Mouse (Mus musculus) ovary, postnatal 36 days (tissue): ENCODE measurements around the gene Cox6b1.

Experiments used
- DNase-seq: peaks from one replicate; pipeline ENCODE4 v3.0.0; 2022; ENCODE audit warnings: low spot score, mixed read lengths

The Cox6b1 gene

DNA sequence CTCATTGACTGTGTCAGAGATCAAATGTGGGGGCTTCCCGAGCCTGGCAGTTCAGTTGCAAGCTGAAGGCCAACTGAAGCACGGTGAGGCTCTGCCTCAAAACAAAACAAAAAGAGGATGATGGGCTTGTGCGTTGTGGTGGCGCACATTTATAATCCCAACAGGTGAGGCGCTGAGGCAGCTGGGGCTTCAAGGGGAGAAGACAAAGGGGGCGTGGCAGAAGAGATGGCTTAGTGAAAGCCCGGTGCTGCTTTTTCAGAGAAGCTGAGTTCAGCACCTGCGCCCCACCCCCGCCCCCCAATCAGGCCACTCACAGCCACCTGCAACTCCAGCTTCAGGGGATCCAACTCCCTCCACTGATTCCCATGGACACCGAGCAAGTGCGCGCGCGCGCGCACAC, 17.5 kb downstream of the Cox6b1 start:
- DNase-seq = no peak

DNA sequence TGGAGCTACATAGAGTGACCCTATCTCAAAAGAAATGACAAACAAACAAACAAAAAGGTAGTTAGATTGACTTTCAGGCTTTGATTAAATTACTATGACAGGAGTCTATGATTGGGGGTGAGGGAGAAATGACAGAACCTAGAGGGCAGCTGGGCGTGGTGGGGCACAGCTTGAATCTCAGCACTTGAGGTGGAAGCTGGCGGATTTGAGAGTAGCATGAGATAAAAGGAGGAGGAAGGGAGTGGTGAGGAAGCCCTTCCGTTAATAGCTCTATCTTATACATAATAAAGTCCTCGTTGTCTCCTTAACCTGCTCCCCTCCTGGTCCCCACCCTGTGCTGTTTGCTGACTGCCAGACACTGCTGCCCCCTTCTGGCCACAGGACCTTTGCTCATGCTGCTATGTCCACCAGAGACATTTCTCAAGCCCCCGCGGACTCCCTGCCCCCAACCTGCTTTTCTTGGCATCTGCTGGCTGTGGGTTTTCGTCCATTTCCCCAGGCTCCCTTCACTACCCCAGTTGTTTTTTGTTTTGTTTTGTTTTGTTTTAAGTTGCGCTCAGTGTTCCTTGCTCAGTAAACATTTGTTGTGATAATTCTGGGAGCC, 18.1 kb downstream of the Cox6b1 start:
- peak; percentile 49 for DNase-seq

DNA sequence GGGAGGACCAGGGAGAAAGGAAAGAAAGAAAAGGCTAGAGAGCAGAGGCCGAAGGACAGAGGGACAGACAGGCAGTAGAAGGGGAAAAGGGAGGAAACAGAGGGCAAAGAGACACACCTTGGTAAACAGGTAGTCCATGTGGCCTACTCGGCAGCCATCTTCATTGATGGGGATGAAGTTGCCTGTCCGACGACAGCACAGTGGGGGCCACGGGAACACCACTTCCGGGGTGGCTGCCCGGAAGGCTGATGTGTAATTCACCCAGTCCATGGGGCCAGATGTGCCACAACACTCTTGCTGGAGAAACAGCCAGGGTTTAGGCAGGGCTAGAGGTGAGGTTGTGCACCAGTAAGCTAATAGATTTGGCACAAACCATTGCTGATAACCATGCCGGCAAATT, 21.0 kb downstream of the Cox6b1 start:
- no peak for DNase-seq

DNA sequence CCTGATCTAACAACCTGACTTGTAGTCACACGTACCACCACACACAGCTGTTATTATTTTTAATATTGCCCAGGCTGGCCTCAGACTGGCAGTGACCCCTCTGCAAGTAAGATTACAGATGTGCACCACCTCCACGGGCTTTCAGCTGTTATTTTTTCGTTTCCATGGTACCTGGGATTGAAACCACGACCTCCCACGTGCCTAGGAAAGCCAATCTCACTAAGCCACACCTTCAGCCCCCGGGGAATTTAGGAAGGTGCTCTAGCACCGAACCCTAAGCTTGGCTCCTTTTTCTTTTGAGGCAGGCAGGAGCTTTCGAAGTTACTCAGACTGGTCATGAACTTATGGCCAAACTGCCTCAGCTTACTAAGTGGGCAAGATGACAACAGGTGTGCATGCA, 21.5 kb downstream of the Cox6b1 start:
- no peak for DNase-seq

DNA sequence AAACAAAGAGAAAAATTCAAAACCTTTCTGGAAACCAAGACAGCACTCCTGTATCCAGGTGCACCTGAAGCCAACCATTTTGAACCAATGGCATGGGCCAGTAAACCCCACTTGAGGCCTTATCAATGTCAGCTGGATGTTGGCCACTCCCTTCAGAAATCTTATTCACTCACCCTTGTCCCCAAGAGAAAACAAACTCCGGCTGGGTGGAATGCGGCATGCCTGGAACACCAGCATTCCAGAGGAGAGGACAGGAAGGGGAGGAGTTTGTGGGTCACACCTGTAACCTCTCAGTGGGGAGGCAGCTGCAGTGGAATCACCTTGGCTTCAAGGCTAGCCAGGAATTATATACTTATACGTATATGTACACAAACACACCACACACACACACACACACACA, 23.4 kb downstream of the Cox6b1 start:
- no peak for DNase-seq

DNA sequence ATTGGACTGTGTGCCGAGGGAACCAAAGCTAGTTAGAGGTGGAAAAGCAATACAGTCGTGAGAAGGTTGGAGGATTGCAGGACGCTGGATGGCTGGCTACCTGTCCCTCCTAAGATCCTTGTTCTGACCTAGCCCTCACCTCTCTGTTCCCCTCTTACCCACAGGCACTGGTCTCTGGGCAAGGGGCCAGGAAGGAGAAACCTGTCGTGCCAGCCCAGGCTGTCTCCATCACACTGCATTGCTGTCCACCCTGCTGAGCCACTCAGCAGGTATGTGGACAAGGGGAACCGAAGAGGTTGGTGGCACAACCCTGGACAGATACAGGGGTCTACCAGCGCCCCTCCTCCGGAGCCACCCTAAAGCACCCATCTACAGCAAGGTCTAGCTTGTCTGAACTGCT, 25.3 kb downstream of the Cox6b1 start:
- DNase-seq = no peak

DNA sequence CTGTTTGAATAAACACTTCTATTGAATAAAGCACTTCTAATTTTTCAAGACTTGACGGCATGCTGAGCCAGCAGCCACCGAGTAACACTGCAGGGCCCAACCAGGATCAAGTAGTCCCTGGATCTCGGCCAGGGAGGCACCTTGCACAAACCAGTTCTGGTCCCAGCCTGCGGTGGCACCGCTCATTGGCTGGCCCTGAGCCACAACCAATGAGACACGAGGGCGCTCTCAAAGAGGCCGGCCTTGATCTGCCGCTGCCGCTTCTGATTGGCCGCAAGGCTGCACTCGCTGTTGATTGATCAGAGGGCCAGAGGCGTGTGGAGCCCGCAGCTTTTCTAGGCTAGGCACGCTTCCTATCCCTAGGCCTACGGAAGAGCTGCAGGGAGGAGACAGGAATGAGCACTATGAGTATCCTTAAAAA, 26.0 kb downstream of the Cox6b1 start:
- DNase-seq = peak; percentile 83

DNA sequence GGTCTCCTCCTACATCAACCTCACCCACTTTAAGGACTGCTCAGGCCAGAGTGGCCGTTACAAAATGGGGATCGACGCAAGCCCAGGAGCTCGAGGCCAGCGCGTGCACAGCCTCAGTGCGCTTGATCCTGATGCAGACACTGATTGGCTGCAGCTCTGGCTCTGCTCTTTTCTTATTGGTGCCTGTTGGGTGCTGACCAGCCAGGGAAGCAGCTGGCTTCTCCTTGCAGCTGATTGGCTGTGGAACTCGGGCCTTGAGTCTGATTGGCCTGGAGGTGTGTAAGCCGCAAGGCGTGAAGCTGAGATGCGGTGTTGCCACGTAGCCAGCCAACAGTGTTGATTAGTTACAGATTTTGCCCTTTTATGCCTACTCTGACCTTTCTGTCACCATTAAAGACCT, 27.2 kb downstream of the Cox6b1 start, which contains the start of gene Zbtb32:
TSS of gene Zbtb32 (minus strand) at position 124 of the 400 bp plus-strand sequence.
- no peak for DNase-seq

DNA sequence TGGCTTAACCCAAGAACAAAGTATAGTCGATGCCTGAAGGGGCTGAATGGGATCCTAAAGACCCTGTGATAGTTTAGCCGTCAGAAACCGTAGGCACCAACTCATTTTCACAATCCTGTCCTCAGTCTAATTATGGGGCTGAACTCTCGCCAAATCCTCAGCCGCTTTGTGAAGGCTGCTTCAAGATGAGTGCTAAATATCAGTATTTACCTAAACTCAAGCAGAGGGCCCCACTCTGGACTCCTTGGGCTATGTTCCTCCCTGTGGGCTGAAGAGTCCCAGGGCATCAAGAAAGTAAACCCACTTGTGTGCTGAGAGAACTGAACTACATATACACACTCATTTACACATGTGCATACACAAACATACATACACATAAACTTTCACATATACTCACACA, 29.1 kb downstream of the Cox6b1 start:
- no peak for DNase-seq

DNA sequence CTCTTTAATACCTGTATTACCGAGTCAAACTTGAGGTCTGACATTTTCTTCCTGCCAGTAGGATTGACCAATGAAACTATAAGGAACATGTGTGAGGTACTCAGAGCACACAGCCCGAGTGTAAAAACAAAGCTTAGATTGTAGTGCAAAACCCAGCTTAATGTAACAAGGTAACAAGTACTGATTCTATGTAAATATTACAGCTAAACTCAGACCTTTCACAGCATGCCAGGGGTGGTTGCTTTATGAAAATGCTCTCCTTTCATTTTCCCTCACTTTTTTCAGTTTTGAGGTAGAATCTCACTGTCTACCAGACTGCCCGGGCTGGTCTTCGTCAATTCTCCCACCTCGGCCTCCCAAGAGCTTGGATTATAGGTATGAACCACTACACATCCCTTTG, 29.9 kb downstream of the Cox6b1 start:
- no peak for DNase-seq

DNA sequence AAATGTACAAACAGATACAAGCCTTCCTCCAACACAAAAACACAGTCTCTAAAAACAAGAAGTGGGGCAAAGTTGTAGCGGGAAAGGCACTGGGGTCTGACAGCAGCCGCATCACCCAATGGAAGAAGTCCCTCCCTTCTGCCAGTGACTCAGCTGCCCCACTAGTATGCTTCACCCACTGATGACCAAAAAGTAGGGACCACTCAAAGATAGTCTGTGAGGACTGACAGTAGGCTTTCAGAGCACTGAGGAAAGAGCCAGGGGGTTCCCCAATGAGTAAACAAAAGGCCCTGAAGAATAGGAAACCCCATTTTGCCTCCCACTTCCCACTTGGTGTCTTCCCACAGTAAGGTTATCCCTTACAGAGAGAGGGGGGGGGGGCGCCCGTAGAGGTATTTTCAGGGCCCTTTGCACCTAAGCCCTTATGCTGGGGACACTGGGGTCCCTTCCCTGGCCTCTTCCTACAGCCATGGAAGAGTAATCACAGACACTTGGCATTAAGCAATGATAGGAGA, 31.4 kb downstream of the Cox6b1 start:
- DNase-seq = no peak

DNA sequence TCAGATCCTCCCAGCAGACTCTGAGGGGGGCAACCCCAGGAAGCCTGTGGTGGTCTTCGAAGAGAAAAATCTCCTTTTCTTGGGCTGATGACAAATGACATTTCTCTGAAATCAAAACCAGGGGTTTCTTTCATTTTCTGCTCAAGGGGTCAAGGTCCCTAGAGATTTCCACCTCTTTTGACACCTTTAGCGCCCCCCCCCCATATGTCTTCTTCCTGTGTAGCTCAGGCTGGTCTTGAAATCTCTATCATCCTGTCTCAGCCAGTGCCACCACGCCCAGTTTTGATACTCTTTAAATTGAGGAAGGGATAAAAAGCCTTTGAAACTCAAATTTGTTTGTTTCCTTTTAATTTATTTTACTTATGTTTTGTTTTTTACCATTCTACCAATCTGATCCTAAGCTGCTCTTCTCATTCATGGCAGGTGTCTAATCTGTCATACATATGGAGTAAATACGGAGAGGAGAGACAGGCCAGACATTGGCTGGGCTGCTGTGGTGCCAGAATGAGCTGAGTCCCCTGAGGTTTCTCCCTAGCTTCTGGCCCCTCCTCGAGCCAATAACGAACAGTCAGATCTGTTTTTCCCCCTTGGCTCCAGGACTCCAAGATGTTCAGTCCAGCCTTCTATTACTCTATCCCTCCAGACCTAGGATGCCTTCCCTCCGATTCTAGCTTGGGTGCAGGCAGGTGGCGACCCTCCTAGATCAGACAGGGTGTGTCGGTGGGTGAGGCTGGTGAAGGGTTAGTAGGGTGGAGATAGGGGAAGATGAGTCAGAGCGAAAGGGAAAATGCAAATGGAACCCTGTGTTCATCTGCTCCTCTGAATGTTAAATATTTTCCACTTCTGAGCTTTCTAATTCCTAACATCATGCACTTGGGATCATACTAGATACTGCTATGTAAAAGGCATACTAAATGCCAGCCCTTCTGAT, 32.1 kb downstream of the Cox6b1 start:
- DNase-seq = no peak

DNA sequence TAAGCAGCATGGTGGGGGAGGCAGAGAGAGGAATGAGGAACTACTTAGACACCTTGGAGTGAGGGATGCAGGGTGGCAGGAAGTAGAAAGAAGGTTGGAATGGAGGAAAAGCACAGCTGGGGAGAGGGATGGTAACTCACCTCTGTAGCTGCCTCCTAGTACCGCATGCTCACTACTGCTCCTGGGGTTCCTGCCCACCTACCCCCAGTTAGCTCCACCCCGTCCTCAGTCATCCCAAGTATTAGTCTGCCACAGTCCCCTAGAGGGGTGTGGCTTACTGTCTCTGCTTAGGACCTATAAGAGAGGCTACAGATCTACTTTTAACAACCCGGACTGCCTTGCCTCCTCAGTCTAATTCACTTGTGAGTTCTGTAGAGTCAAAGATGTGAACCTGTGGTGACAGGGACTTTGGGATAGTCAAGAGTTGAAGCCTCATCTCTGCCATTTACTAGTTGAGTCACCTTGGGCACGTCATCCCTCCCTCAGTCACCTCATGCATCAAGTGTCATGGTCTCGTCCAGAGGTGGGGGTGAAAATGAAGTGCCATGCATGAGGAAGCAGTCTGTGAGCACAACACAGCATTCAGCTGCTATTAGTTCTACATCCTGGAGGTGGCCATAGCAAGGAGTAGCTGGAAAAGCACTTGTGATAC, 33.1 kb downstream of the Cox6b1 start:
- DNase-seq = no peak

DNA sequence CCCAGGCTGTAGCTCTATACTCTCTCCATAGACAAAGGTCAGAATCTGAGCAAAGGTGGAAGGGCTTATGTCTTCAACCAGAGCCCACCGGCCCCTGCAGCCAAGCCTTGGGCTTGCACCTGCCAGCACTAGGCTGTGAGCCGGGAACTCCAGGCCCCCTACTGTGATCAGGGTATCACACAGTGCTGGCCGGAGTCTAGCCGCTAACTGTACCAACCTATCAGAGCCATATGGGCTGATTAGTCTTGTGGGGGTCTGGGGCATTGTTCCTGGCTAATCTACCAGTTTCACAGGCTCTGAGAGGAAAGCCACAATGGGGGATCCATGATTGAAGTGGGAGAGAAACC, 34.4 kb downstream of the Cox6b1 start:
- no peak for DNase-seq

DNA sequence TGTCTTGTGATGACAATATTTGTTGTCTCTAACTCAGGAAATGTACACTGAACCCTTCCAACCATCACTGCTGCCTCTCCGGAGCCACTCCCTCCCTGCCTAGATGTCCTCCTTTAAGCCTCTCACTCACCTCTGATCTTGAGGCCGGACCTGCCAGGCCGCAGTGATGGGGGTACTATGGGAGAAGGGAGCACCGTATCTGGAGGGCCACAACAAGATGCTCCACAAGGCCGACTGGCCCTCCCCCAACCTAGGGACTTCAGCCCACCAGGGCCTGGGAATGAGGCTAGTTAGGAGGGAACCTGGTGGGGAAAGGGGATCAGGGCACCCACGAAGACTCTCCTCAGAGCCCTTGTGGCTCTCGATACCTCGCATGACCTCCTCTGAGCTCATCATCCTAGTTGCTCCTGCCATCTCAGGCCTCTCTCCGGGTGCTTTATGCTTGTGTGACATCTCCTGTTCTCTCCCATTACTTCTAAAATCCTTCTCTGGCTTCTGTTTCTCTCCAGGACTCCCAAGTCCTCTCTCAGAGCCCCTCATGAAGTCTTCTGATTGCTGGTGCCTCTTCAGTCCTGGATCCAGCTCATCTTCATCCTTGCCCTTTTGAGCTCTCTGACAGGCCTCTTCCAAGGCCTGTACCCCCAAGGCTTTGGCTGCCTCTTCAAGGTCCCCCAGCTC, 34.9 kb downstream of the Cox6b1 start:
- no peak for DNase-seq

DNA sequence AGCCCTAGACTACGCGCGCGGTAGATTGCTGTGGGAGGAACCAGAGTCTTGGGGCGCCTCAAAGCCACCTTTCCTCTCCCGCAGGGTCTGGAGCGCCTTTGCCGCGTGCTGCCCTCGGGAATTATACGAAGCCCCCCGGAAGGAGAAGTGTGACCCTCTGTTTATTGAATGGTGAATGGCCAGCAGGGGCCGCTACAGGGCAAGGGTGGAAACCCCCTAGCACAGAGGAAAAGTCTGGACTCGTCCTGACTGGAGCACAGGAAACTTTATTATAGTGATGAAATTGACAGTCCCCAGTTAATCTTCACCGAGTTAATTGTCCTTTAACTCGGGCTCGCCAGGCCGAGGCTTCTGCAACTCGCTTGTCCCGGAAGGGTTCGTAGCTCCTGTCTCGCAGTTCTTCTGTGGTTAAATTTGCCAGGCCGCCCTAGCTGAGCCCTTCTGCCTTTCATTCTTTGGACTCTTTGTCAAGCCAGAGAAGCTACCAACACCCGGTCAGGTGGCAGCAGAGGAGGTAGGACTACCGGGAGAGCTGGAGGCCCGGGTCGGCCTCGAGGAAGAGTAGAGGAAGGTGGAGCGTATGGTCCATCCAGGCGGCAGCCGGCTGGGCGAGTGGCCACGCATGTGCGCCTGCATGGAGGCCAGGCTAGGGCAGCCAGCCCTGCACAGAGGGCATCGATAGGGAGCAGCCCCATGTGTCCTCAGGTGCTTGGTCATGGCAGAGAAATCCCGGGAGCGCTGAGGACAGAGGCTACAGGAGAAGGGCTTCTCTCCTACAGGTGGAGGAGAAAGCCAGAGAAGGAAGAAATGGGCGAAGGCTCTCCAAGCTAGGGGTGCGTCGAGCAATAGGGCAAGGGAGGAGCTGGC, 36.3 kb downstream of the Cox6b1 start:
- DNase-seq = peak; percentile 83

DNA sequence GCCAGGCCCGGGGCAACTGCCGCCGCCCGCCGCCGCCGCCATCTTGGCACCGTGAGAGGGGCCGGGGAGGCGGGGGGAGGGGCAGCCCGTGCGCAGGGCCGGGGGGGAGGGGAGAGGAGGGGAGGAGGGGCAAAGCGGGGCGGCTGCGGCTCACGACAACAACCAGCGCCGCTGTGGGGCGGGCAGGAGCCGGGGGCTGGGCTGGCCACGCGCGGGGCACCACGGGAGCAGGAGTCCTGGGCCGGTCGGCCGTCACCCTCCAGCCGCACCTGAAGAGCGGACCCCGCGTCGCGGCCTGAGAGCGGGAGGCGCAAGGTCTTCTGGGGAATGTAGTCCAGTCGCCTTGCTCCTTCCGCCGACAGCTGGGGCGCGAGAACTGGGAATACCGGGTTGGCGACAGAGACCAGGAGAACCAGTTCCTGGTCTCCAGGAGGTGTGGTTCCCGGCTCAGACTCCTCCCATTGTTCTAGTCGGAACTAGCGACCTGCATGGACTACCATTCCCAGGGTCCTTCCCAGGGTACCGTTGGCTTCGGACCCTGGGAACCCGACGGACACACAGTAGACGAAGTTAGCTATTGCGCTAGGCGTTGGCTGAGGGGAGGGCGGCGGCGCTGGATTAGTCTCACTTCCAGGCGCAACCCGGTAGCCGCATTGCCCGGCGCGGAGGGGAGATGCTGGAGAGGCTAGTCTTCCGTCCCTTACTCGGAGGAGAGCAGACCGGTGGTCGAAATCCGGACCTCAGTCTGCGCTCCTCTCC, 37.1 kb downstream of the Cox6b1 start, which contains the start of gene Kmt2b:
TSS of gene Kmt2b (minus strand) at position 51 of the 759 bp plus-strand sequence.
- DNase-seq = peak; percentile 98

DNA sequence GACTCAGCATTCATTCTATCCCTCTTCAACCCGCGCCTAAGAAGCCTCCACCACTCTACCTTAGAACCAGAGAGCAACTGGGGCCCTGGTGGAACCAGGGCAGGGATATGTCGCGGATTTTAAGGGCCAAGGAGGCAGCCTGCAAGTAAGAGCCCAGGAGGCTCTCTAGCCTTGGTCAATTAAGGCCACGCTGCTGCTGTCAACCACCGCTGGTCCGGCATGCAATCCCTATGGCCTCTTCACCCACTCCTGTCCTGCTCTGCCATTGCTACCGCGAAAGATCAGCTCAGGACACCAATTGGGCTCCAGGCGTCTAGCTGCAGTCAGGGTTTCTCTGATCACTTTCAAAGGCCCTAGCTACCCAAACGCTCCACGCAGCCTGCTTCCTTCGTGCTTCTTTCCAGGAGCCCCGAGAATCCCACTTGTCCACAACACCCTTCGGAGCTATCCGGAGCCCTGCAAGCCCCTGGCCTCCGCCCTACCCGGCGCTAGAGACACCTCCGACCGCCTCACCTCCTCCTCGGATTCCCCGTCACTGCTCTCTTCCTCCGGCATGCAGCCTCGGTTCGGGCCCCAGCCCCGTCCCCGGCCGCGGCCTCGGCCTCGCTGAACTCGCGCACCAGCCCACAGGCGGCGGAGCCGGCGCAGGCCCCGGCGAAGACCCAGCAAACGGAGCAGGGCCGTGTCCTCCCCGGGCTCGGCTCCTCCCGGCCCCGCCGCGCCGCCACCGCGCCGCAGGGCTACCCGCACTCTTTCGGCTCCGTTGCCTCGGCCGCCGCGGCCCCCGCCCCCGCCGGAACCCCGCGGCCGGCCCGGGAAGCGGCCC, 37.9 kb downstream of the Cox6b1 start:
- no peak for DNase-seq

DNA sequence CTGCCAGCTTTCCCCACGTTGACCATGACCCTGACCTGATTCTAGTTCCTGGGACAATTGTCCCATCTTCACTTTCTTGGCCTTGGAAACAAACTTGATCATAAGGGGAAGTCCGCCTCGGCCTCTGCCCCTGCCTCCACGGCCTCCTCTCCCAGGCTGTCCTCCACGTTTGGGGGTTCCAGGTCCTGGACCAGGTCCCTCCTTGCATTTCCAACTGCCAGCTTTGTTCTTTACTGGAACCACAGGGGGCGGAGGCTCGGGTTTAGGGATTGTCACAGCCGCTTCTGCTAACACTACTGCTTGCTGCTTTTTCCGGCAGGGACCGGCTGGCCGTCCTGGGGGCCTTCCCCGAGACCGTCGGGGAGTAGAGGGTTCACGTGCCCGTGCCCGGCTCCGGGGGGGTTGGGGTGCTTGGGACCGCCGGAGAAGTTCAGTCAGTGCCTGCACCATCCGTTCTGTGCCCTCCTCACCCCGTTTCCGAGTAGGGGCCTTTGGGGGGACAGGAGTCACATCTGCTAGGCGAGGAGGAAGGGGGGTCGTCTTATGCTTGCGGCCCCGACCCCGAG, 39.4 kb downstream of the Cox6b1 start:
- DNase-seq = no peak
